Mouse (Mus musculus): ENCODE data around the gene Tet3. TPM values are rescaled to one million over a fixed set of nuclear protein-coding genes. Genes with fewer than 3 reads are reported as not detected.

Gene Tet3
- 27.7 and 30.6 TPM in 2 replicates for polyA plus RNA-seq (2015; fragmentation: Nextera tagmentation; extraction: Ambion mirVana)

DNA sequence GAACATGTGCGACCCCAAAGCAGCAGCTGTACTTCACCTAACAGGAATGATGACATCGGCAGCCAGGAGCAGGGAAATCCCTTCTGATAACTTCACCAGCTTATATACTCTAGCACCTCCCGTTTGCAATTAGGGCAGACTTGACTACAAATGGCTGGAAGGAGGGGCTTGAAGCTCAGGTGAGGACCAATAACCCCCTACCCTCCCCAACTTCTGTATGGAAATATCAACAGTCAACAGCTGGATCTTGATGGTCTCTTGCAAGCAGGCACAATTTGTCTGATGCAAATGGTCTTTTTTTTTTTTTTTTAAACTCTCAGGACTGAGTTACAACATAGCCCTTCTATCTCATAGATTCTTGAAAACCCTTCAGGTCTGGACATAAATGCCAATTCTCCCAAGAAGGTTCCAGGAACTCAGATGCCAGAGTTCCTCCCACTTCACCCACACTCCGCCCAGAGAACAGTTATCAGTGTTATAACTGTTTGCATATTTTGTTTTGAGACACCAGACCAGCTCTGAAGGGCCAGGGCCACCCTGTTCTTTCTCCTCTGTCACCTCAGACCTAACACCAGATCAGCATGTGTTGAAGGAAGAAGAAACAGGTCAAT, at the start of gene Tet3:
Tet3 (minus strand) TSS at position 51 of the 611 bp plus-strand sequence.
- ATAC-seq (ENCODE audit: extremely low read depth, insufficient number of reproducible peaks, low FRiP score, low TSS enrichment): no peak
- Histone ChIP-seq H3K9me3 (no peaks in the 10 kb centered on the region), H3K36me3 (peaks cover 7% of the 10 kb centered on the region; the same call in 1 of the 2 replicates), H3K27ac (replicated peaks) (no peak within 1 kb of the TSS), H3K27me3 (replicated peaks) (peaks cover 6% of the 10 kb centered on the region; the same call in 1 of the 2 replicates), H3K4me2 (no peak within 1 kb of the TSS), H3K4me1 (peaks cover 46% of the 10 kb centered on the region), H3K4me3 (no peak within 1 kb of the TSS), H3K9ac (no peak within 1 kb of the TSS)
- 42% methylated on average over 4 of the region's 4 CpGs for WGBS

- H3K36me3 ChIP-seq: no peaks in the 10 kb centered on the region
- 32% methylated on average over 6 of the region's 6 CpGs for WGBS
Observed at GRCm38 (mm10) chr6:83507168-83507546, 48.3 kb upstream of the Tet3 start.

DNA sequence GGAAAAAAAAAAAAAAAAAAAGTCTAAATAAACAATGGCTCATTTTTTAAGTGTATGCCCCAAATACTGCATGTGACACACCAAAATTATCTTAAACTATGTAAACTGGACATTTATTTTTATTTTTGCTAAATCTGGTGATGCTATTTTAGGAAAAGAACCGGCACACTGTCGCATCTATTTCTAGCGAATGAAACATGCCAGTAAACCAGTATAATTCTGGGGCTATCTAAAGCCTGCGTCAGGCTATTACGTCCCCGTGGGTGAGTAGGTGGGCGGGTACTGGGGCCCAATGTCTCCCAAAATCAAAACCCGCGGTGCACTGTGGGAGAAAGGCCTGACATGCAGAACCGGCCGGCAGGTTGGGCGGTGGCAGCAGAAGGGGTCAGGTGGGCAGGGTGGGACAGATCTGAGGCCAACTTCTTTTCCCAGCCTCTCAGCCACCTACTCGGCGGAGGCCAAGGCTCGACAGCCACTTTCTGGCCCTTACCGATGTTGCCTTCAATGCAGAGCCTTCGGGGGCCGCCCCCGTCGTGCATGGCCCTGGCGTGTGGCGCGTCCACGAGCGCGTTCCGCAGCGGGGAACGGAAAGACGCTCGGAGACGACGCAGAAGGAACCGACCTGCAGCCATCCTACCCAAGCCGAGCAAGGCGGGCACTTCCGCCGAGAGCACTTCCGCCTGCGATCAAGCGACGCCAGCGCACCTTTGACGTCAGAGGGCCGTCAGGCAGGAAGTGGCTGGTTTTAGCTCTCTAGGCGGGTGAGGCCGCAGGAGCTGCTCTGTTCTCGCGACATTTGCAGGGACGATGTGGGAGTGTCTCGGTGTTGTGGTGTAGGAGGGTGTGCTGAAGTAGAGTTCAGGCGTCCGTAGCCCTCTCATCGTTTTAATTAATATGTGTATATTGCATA, 47.6 kb upstream of the Tet3 start, which contains the start of gene Dguok:
Dguok (minus strand) TSS at position 712 of the 910 bp plus-strand sequence.
- peak within 1 kb of the TSS; percentile 78 for H3K4me2 ChIP-seq
- no peaks in the 10 kb centered on the region for H3K27me3 ChIP-seq (replicated peaks)
- ATAC-seq (ENCODE audit: extremely low read depth, insufficient number of reproducible peaks, low FRiP score, low TSS enrichment): peak; percentile 97
- no peaks in the 10 kb centered on the region for H3K9me3 ChIP-seq
- peaks cover 28% of the 10 kb centered on the region for H3K4me1 ChIP-seq
- WGBS: under 1% methylated on average over 54 of the region's 54 CpGs
- H3K9ac ChIP-seq: peak within 1 kb of the TSS; percentile 89
- no peaks in the 10 kb centered on the region for H3K36me3 ChIP-seq
- peak within 1 kb of the TSS; percentile 96 for H3K27ac ChIP-seq (replicated peaks)
- peak within 1 kb of the TSS; percentile 79 for H3K4me3 ChIP-seq

More at GRCm38 (mm10) chr6:83507168-83507546, 48.3 kb upstream of the Tet3 start:
- Histone ChIP-seq H3K9ac (peak overlapping the region; percentile 78), H3K9me3 (no peaks in the 10 kb centered on the region), H3K4me3 (peak overlapping the region; percentile 79), H3K27me3 (replicated peaks) (no peaks in the 10 kb centered on the region), H3K4me2 (peak overlapping the region; percentile 78), H3K27ac (replicated peaks) (peak overlapping the region; percentile 96), H3K4me1 (peaks cover 25% of the 10 kb centered on the region)
- no peak for ATAC-seq (ENCODE audit: extremely low read depth, insufficient number of reproducible peaks, low FRiP score, low TSS enrichment)

GRCm38 (mm10) chr6:83505554-83505953, 46.7 kb upstream of the Tet3 start:
- peak overlapping the region; percentile 78 for H3K4me2 ChIP-seq
- H3K4me3 ChIP-seq: peak overlapping the region; percentile 79
- peak overlapping the region; percentile 96; the same call in 1 of the 2 replicates for H3K27ac ChIP-seq (replicated peaks)
- ATAC-seq (ENCODE audit: extremely low read depth, insufficient number of reproducible peaks, low FRiP score, low TSS enrichment): no peak
- H3K4me1 ChIP-seq: peaks cover 28% of the 10 kb centered on the region
- no peaks in the 10 kb centered on the region for H3K27me3 ChIP-seq (replicated peaks)
- H3K36me3 ChIP-seq: peaks cover 2% of the 10 kb centered on the region; the same call in 1 of the 2 replicates
- whole genome bisulfite sequencing: 74% methylated on average over 4 of the region's 4 CpGs
- peak overlapping the region; percentile 89 for H3K9ac ChIP-seq
- 0 out of 2 replicates have a peak, but pooled peaks cover 1% of the 10 kb centered on the region for H3K9me3 ChIP-seq

GRCm38 (mm10) chr6:83503361-83503760, 44.5 kb upstream of the Tet3 start:
- Histone ChIP-seq H3K9me3 (0 out of 2 replicates have a peak, but pooled peaks cover 3% of the 10 kb centered on the region), H3K4me3 (no peak overlapping the region), H3K4me2 (no peak overlapping the region), H3K4me1 (peaks cover 28% of the 10 kb centered on the region), H3K27me3 (replicated peaks) (no peaks in the 10 kb centered on the region), H3K9ac (no peak overlapping the region), H3K36me3 (peaks cover 11% of the 10 kb centered on the region), H3K27ac (replicated peaks) (no peak overlapping the region)
- no peak for ATAC-seq (ENCODE audit: extremely low read depth, insufficient number of reproducible peaks, low FRiP score, low TSS enrichment)
- 88% methylated on average over 3 of the region's 3 CpGs for WGBS

GRCm38 (mm10) chr6:83502656-83503055, 43.8 kb upstream of the Tet3 start:
- H3K27ac ChIP-seq (replicated peaks): no peak overlapping the region
- H3K9me3 ChIP-seq: 0 out of 2 replicates have a peak, but pooled peaks cover 3% of the 10 kb centered on the region
- WGBS: 74% methylated on average over 3 of the region's 3 CpGs
- H3K4me1 ChIP-seq: peaks cover 31% of the 10 kb centered on the region
- H3K4me2 ChIP-seq: no peak overlapping the region
- no peak for ATAC-seq (ENCODE audit: extremely low read depth, insufficient number of reproducible peaks, low FRiP score, low TSS enrichment)
- no peaks in the 10 kb centered on the region for H3K27me3 ChIP-seq (replicated peaks)
- no peak overlapping the region for H3K9ac ChIP-seq
- peaks cover 11% of the 10 kb centered on the region for H3K36me3 ChIP-seq
- no peak overlapping the region for H3K4me3 ChIP-seq

DNA sequence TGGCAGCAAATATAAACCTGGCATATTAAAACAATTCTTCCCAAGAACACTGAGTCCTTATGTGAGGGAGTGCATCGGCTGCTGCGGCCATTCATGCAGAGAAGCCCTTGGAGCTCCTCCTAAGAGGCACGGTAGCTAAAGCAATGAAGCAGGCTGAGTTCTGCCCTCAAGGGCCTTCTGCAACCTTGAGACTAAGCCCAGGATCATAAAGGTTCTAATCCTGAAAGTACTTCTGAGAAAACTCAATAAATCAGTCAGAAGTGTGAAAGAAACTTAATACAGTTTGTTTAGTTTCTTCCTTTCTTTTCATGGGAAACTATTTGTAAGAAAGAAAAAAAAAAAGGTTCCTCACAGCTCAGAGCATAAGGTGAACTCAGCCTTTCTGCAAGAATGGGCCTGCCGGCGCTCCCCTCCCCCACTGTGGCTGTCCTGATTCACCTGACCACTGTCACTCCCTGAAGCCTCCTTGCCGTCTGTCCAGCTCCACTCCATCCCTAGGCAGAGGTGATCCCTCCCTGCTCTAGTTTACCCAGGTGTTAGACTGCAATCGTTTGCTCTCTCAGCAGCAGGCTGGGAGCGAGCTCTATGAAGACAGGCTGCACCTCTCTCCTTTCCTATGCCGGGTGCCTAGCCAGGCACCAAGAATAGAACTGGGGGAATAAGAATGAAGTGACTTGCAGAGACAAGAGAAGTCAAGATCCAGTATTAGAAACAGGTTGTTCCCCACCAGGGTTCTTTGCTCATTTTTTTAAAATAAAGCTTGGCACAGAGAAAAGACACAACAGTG, 42.8 kb upstream of the Tet3 start:
- Histone ChIP-seq H3K9me3 (0 out of 2 replicates have a peak, but pooled peaks cover 3% of the 10 kb centered on the region), H3K4me2 (no peak overlapping the region), H3K9ac (peak overlapping the region; percentile 8; the same call in 1 of the 2 replicates), H3K27me3 (replicated peaks) (no peaks in the 10 kb centered on the region), H3K27ac (replicated peaks) (peak overlapping the region; percentile 1; the same call in 1 of the 2 replicates), H3K4me3 (no peak overlapping the region), H3K36me3 (peaks cover 11% of the 10 kb centered on the region), H3K4me1 (peaks cover 34% of the 10 kb centered on the region)
- no peak for ATAC-seq (ENCODE audit: extremely low read depth, insufficient number of reproducible peaks, low FRiP score, low TSS enrichment)
- 56% methylated on average over 9 of the region's 9 CpGs for WGBS

GRCm38 (mm10) chr6:83500462-83500861, 41.6 kb upstream of the Tet3 start:
- Histone ChIP-seq H3K4me2 (no peak overlapping the region), H3K27ac (replicated peaks) (no peak overlapping the region), H3K4me3 (no peak overlapping the region), H3K9me3 (0 out of 2 replicates have a peak, but pooled peaks cover 3% of the 10 kb centered on the region), H3K9ac (no peak overlapping the region), H3K4me1 (peaks cover 30% of the 10 kb centered on the region), H3K27me3 (replicated peaks) (no peaks in the 10 kb centered on the region), H3K36me3 (peaks cover 16% of the 10 kb centered on the region)
- no peak for ATAC-seq (ENCODE audit: extremely low read depth, insufficient number of reproducible peaks, low FRiP score, low TSS enrichment)
- 54% methylated on average over 3 of the region's 3 CpGs for WGBS

DNA sequence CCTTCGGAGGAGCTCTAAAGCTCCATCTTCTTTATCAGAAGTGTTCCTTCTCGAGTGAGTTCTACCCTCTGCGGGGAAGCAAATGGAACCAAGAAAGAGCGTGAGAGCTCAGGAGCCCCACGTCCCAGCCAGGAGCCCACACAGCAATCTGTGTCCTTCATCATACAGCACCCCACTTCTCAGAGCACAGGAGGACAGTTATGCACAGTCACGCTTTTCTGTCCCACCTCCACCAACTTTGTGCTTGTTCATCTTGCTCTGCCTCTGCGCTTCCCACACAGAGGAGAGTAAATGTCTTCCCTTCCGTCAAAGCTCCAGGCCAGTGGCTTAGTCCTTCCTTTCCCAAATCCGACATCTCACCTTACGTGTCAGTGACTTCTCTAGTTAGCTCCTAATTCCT, 40.2 kb upstream of the Tet3 start:
- Histone ChIP-seq H3K4me1 (peaks cover 26% of the 10 kb centered on the region), H3K36me3 (peaks cover 18% of the 10 kb centered on the region), H3K27ac (replicated peaks) (no peak overlapping the region), H3K27me3 (replicated peaks) (no peaks in the 10 kb centered on the region), H3K4me2 (no peak overlapping the region), H3K9ac (no peak overlapping the region), H3K9me3 (0 out of 2 replicates have a peak, but pooled peaks cover 3% of the 10 kb centered on the region), H3K4me3 (no peak overlapping the region)
- ATAC-seq (ENCODE audit: extremely low read depth, insufficient number of reproducible peaks, low FRiP score, low TSS enrichment): no peak
- WGBS: 90% methylated on average over 10 of the region's 10 CpGs

DNA sequence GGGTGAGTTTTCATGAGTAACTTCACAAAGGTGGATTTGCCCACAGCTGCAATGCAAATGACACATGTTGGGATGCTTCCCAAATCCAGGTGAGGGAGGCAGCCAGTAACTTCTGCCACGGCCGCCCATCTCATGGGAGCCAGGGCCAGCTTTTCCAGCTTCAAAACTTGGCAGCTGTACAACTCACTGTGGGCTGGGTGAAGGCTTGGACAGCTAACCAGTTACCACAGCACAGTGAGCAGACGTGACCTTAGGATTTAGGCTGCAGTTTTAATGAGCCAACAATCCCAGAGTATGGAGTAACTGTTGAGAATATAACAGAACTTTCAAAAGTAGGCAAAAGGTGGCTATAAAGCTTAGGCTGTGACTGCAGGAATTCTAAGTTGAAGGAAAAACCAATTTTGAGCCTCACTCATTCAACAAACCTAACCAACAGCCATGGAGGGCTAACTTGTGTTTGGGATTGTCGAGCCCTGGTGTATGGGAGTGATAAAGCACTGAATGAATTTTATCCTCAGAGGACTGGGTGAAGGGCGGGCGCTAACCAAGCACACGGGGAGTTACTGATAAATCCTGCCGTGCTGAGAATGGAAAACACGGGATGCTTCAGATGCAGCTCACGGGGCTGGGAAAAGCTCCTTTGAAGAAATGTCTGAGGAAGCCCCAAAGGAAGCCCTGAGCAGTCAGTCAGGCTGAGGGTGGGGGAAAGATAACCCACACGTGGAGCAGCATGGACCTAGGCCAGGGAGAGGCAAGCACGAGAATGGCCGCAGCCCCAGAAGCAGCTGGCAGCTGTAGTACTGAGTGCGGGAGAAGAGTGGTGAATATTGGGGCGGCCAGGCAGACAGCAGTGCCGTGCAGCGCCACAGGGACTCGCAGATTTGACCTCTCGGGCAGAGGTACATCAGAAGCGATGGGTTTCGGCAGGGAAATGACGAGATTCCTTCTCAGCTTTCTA, 38.1 kb upstream of the Tet3 start:
- H3K4me3 ChIP-seq: no peak overlapping the region
- peaks cover 31% of the 10 kb centered on the region for H3K36me3 ChIP-seq
- WGBS: 58% methylated on average over 22 of the region's 22 CpGs
- H3K9ac ChIP-seq: 0 out of 2 replicates have a peak overlapping the region, but pooled peaks have one; percentile 45
- H3K4me2 ChIP-seq: no peak overlapping the region
- no peaks in the 10 kb centered on the region for H3K27me3 ChIP-seq (replicated peaks)
- H3K4me1 ChIP-seq: peaks cover 20% of the 10 kb centered on the region
- H3K9me3 ChIP-seq: 0 out of 2 replicates have a peak, but pooled peaks cover 3% of the 10 kb centered on the region
- ATAC-seq (ENCODE audit: extremely low read depth, insufficient number of reproducible peaks, low FRiP score, low TSS enrichment): no peak
- H3K27ac ChIP-seq (replicated peaks): peak overlapping the region; percentile 40

Data from heart, embryonic 13.5 days (tissue).